In the genomic region with DNA sequence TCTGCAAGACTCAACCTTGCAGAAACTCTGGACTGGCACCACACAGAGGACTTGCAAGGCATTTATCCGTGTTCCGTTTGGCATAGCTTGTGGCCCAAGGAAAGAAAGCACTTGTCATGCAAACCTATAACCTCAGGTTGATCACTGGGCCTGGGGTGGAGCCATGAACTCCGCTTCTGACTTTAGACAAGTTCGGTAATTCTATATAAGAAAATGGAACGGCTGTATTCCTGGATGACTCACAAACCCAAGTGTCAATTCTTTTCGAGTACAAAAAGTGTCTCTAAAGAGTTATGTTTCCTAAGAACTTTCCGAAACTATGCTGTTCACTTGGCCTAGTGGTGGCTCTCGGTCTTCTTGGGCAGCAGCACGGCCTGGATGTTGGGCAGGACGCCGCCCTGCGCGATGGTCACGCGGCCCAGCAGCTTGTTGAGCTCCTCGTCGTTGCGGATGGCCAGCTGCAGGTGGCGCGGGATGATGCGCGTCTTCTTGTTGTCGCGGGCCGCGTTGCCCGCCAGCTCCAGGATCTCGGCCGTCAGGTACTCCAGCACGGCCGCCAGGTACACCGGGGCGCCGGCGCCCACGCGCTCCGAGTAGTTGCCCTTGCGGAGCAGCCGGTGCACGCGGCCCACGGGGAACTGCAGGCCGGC, we compare ENCODE assay signal across 7 mouse cellular contexts. TPM values are rescaled to one million over a fixed set of nuclear protein-coding genes. Genes with fewer than 3 reads are reported as not detected.
DNase-seq lines count a peak whose midpoint lies in the region; ATAC-seq and TF ChIP-seq lines count a peak whose summit lies in the region.
"Not testable (repeated sequence)": the region's sequence is repeated elsewhere in the genome, so short reads cannot be mapped to it uniquely, and the experiment has no call there.

No protein-coding gene starts in this region.

- not testable (repeated sequence) for ATAC-seq in forebrain, embryonic 15.5 days (replicated peaks); hindbrain, embryonic 15.5 days (ENCODE audit: low FRiP score, low read depth); limb, embryonic 11.5 days (ENCODE audit: insufficient number of reproducible peaks, low FRiP score, low TSS enrichment, low read depth)

- not testable (repeated sequence) for H3K9me3 ChIP-seq in forebrain, embryonic 15.5 days; hindbrain, embryonic 15.5 days; limb, embryonic 11.5 days (ENCODE audit: control insufficient read depth, low read length)

- H3K79me2 ChIP-seq in macrophage (ENCODE audit: inconsistent target), result not testable (repeated sequence)

- not testable (repeated sequence) for H3K36me3 ChIP-seq in forebrain, embryonic 15.5 days; hindbrain, embryonic 15.5 days; limb, embryonic 11.5 days (ENCODE audit: control insufficient read depth, insufficient read depth, low read length); macrophage (ENCODE audit: inconsistent target)

- H3K9ac ChIP-seq in forebrain, embryonic 15.5 days (replicated peaks), result peak overlapping the region; percentile 46
- H3K9ac ChIP-seq in hindbrain, embryonic 15.5 days, result 0 out of 2 replicates have a peak overlapping the region, but pooled peaks have one; percentile 29
- peak overlapping the region; percentile 82 for H3K9ac ChIP-seq in limb, embryonic 11.5 days (ENCODE audit: low read length)

- TF ChIP-seq CTCF in cortical plate, adult 2 months (IDR thresholded peaks at IDR 0.05; ENCODE audit: extremely low read depth, insufficient read depth, low read length), result not testable (repeated sequence)

- TF ChIP-seq POLR2A in cortical plate, adult 2 months (IDR thresholded peaks at IDR 0.05; ENCODE audit: extremely low read depth, insufficient read depth, low read length), result not testable (repeated sequence)

- 1% methylated on average over 29 of the region's 44 CpGs for WGBS in forebrain, embryonic 15.5 days
- WGBS in hindbrain, embryonic 15.5 days, result 1% methylated on average over 21 of the region's 44 CpGs
- WGBS in limb, embryonic 11.5 days, result 3% methylated on average over 20 of the region's 44 CpGs
- 9% methylated on average over 7 of the region's 44 CpGs for WGBS in macrophage (ENCODE audit: missing documents)

- H3K27ac ChIP-seq in cortical plate, adult 2 months (ENCODE audit: insufficient read depth, low read length), result not testable (repeated sequence)
- peak overlapping the region; percentile 94 for H3K27ac ChIP-seq in forebrain, embryonic 15.5 days (replicated peaks)
- peak overlapping the region; percentile 85 for H3K27ac ChIP-seq in hindbrain, embryonic 15.5 days (replicated peaks)
- peak overlapping the region; percentile 96 for H3K27ac ChIP-seq in limb, embryonic 11.5 days (replicated peaks; ENCODE audit: low read depth, low read length)
- peak overlapping the region; percentile 65 for H3K27ac ChIP-seq in macrophage

- H3K4me1 ChIP-seq in cortical plate, adult 2 months (ENCODE audit: control insufficient read depth, insufficient read depth, low read length); limb, embryonic 11.5 days (ENCODE audit: control insufficient read depth, insufficient read depth, low read length): not testable (repeated sequence)
- peaks cover 43% of the 10 kb centered on the region for H3K4me1 ChIP-seq in forebrain, embryonic 15.5 days
- peaks cover 30% of the 10 kb centered on the region for H3K4me1 ChIP-seq in hindbrain, embryonic 15.5 days (replicated peaks)

- H3K4me3 ChIP-seq in cortical plate, adult 2 months (ENCODE audit: insufficient read depth, low read length), result peak overlapping the region; percentile 42
- H3K4me3 ChIP-seq in forebrain, embryonic 15.5 days, result peak overlapping the region; percentile 45
- H3K4me3 ChIP-seq in hindbrain, embryonic 15.5 days, result peak overlapping the region; percentile 45
- H3K4me3 ChIP-seq in limb, embryonic 11.5 days (ENCODE audit: low read depth, low read length), result peak overlapping the region; percentile 30
- H3K4me3 ChIP-seq in macrophage (ENCODE audit: inconsistent target), result peak overlapping the region; percentile 6; the same call in 1 of the 2 replicates

- DNase-seq in ES-CJ7 (ENCODE audit: low read depth, low spot score), result peak; percentile 74
- DNase-seq in limb, embryonic 11.5 days (ENCODE audit: low spot score), result peak; percentile 66
- peak; percentile 43 for DNase-seq in retina, embryonic 14.5 days (ENCODE audit: low spot score)

- not testable (repeated sequence) for H3K27me3 ChIP-seq in forebrain, embryonic 15.5 days; hindbrain, embryonic 15.5 days; limb, embryonic 11.5 days (ENCODE audit: control insufficient read depth, insufficient read depth, low read length)

- peak overlapping the region; percentile 64 for H3K4me2 ChIP-seq in forebrain, embryonic 15.5 days (replicated peaks)
- H3K4me2 ChIP-seq in hindbrain, embryonic 15.5 days, result peak overlapping the region; percentile 71
- H3K4me2 ChIP-seq in limb, embryonic 11.5 days (ENCODE audit: low read depth, severe bottlenecking), result peak overlapping the region; percentile 64

RNA-seq across cellular contexts. Expression of gene Hist1h2bm, which starts 0.6 kb away (rescaled TPM):
- polyA plus RNA-seq in cortical plate, adult 2 months (2012; rRNA removed), result 0.77 TPM in 1 of 2 replicates, not detected in the other
- polyA plus RNA-seq in forebrain, embryonic 15.5 days (2015; fragmentation: Nextera tagmentation; extraction: Ambion mirVana), result 2.1 and 2.6 TPM in 2 replicates
- 0.51 and 1.7 TPM in 2 replicates for polyA plus RNA-seq in hindbrain, embryonic 15.5 days (2015; fragmentation: Nextera tagmentation; extraction: Ambion mirVana)
- polyA plus RNA-seq in limb, embryonic 11.5 days (2014; fragmentation: Nextera tagmentation; extraction: Ambion mirVana), result 7.6 and 9.2 TPM in 2 replicates
- 1 to 10 TPM in 10 of 26 experiments, not detected in 16; 2.3 to 6.3 (median 3.2) TPM for total RNA-seq in macrophage (2018; cell fraction: chromatin; rRNA removed)
- total RNA-seq in macrophage (2018; cell fraction: cytosol; rRNA removed), result 10 to 100 TPM in 18 of 26 experiments, 1 to 10 TPM in 8; 3.5 to 37.0 (median 11.5) TPM
- total RNA-seq in macrophage (2018; cell fraction: nucleus; rRNA removed), result 10 to 100 TPM in 2 of 26 experiments, 1 to 10 TPM in 13, not detected in 11; 1.5 to 21.3 (median 2.7) TPM
- polyA plus RNA-seq in macrophage (2018), result not detected in 3 replicates

RNA-seq across cellular contexts. Expression of gene Hist1h3h, which starts 3.8 kb away (rescaled TPM):
- polyA plus RNA-seq in cortical plate, adult 2 months (2012; rRNA removed), result 0.91 and 3.1 TPM in 2 replicates
- polyA plus RNA-seq in forebrain, embryonic 15.5 days (2015; fragmentation: Nextera tagmentation; extraction: Ambion mirVana), result 10.8 and 11.6 TPM in 2 replicates
- 2.5 and 3.5 TPM in 2 replicates for polyA plus RNA-seq in hindbrain, embryonic 15.5 days (2015; fragmentation: Nextera tagmentation; extraction: Ambion mirVana)
- 13.2 and 15.5 TPM in 2 replicates for polyA plus RNA-seq in limb, embryonic 11.5 days (2014; fragmentation: Nextera tagmentation; extraction: Ambion mirVana)
- total RNA-seq in macrophage (2018; cell fraction: chromatin; rRNA removed), result 10 to 100 TPM in 4 of 26 experiments, 1 to 10 TPM in 11, not detected in 11; 4.3 to 26.8 (median 8.4) TPM
- total RNA-seq in macrophage (2018; cell fraction: cytosol; rRNA removed), result 10 to 100 TPM in 19 of 26 experiments, 1 to 10 TPM in 7; 3.3 to 55.4 (median 17.2) TPM
- 10 to 100 TPM in 5 of 26 experiments, 1 to 10 TPM in 11, not detected in 10; 2.5 to 43.2 (median 6.7) TPM for total RNA-seq in macrophage (2018; cell fraction: nucleus; rRNA removed)
- 1.6 TPM in 1 of 3 replicates, not detected in the others for polyA plus RNA-seq in macrophage (2018)

RNA-seq across cellular contexts. Expression of gene Hist1h2ai, which starts 5.0 kb away (rescaled TPM):
- 1.5 and 1.7 TPM in 2 replicates for polyA plus RNA-seq in cortical plate, adult 2 months (2012; rRNA removed)
- 10.1 and 26.0 TPM in 2 replicates for polyA plus RNA-seq in forebrain, embryonic 15.5 days (2015; fragmentation: Nextera tagmentation; extraction: Ambion mirVana)
- polyA plus RNA-seq in hindbrain, embryonic 15.5 days (2015; fragmentation: Nextera tagmentation; extraction: Ambion mirVana), result 6.2 and 7.8 TPM in 2 replicates
- 16.9 and 20.4 TPM in 2 replicates for polyA plus RNA-seq in limb, embryonic 11.5 days (2014; fragmentation: Nextera tagmentation; extraction: Ambion mirVana)
- total RNA-seq in macrophage (2018; cell fraction: chromatin; rRNA removed), result 10 to 100 TPM in 8 of 26 experiments, 1 to 10 TPM in 5, not detected in 13; 4.0 to 22.3 (median 10.1) TPM
- total RNA-seq in macrophage (2018; cell fraction: cytosol; rRNA removed), result 10 to 100 TPM in 19 of 26 experiments, 1 to 10 TPM in 7; 4.4 to 64.5 (median 19.2) TPM
- total RNA-seq in macrophage (2018; cell fraction: nucleus; rRNA removed), result 10 to 100 TPM in 7 of 26 experiments, 1 to 10 TPM in 11, not detected in 8; 3.0 to 27.8 (median 7.8) TPM
- polyA plus RNA-seq in macrophage (2018), result not detected in 3 replicates

RNA-seq across cellular contexts. Expression of gene Hist1h2bl, which starts 5.3 kb away (rescaled TPM):
- 1.2 TPM in 1 of 2 replicates, not detected in the other for polyA plus RNA-seq in cortical plate, adult 2 months (2012; rRNA removed)
- 2.2 TPM in 1 of 2 replicates, not detected in the other for polyA plus RNA-seq in forebrain, embryonic 15.5 days (2015; fragmentation: Nextera tagmentation; extraction: Ambion mirVana)
- polyA plus RNA-seq in hindbrain, embryonic 15.5 days (2015; fragmentation: Nextera tagmentation; extraction: Ambion mirVana), result not detected in 2 replicates
- polyA plus RNA-seq in limb, embryonic 11.5 days (2014; fragmentation: Nextera tagmentation; extraction: Ambion mirVana), result 2.2 and 2.9 TPM in 2 replicates
- total RNA-seq in macrophage (2018; cell fraction: chromatin; rRNA removed), result 1 to 10 TPM in 2 of 26 experiments, not detected in 24; 4.9 to 5.7 TPM
- total RNA-seq in macrophage (2018; cell fraction: cytosol; rRNA removed), result 10 to 100 TPM in 3 of 26 experiments, 1 to 10 TPM in 22, not detected in 1; 1.9 to 13.9 (median 4.7) TPM
- 1 to 10 TPM in 5 of 26 experiments, not detected in 21; 3.4 to 8.9 (median 3.6) TPM for total RNA-seq in macrophage (2018; cell fraction: nucleus; rRNA removed)
- not detected in 3 replicates for polyA plus RNA-seq in macrophage (2018)

RNA-seq across cellular contexts. Expression of gene Hist1h4j, which starts 13.6 kb away (rescaled TPM):
- polyA plus RNA-seq in cortical plate, adult 2 months (2012; rRNA removed), result 2.3 and 2.4 TPM in 2 replicates
- 0.83 and 1.5 TPM in 2 replicates for polyA plus RNA-seq in forebrain, embryonic 15.5 days (2015; fragmentation: Nextera tagmentation; extraction: Ambion mirVana)
- 0.77 TPM in 1 of 2 replicates, not detected in the other for polyA plus RNA-seq in hindbrain, embryonic 15.5 days (2015; fragmentation: Nextera tagmentation; extraction: Ambion mirVana)
- polyA plus RNA-seq in limb, embryonic 11.5 days (2014; fragmentation: Nextera tagmentation; extraction: Ambion mirVana), result 1.1 and 1.7 TPM in 2 replicates
- 10 to 100 TPM in 2 of 26 experiments, 1 to 10 TPM in 18, not detected in 6; 1.4 to 14.6 (median 3.1) TPM for total RNA-seq in macrophage (2018; cell fraction: chromatin; rRNA removed)
- total RNA-seq in macrophage (2018; cell fraction: cytosol; rRNA removed), result 10 to 100 TPM in 10 of 26 experiments, 1 to 10 TPM in 16; 3.0 to 24.7 (median 8.4) TPM
- 10 to 100 TPM in 6 of 26 experiments, 1 to 10 TPM in 18, not detected in 2; 1.3 to 36.2 (median 4.5) TPM for total RNA-seq in macrophage (2018; cell fraction: nucleus; rRNA removed)
- not detected in 3 replicates for polyA plus RNA-seq in macrophage (2018)

Comparison
In these comparisons a context has a peak if more than half of its experiments do, and no peak if none do; other contexts are left out.
1. H3K9ac ChIP-seq: peak in every context shown above with its lines; median percentile 82 in limb, embryonic 11.5 days; 46 in forebrain, embryonic 15.5 days; 29 in hindbrain, embryonic 15.5 days.